Mouse (Mus musculus): ENCODE results near the gene Gsg1l.

The Gsg1l gene

GRCm38 (mm10) chr7:126031598-126032364, 50.4 kb downstream of the Gsg1l start:
- DNase-seq (ENCODE audit: low read depth): peak; percentile 27

- DNase-seq (ENCODE audit: low read depth): no peak
Observed at GRCm38 (mm10) chr7:126027410-126027809, 54.8 kb downstream of the Gsg1l start.

GRCm38 (mm10) chr7:126026600-126026999, 55.6 kb downstream of the Gsg1l start:
- DNase-seq (ENCODE audit: low read depth): no peak

GRCm38 (mm10) chr7:126019966-126020365, 62.2 kb downstream of the Gsg1l start:
- no peak for DNase-seq (ENCODE audit: low read depth)

GRCm38 (mm10) chr7:126019321-126019720, 62.9 kb downstream of the Gsg1l start:
- DNase-seq (ENCODE audit: low read depth): no peak

GRCm38 (mm10) chr7:126017455-126017854, 64.8 kb downstream of the Gsg1l start:
- DNase-seq (ENCODE audit: low read depth): no peak

- DNase-seq (ENCODE audit: low read depth): no peak
Observed at GRCm38 (mm10) chr7:126012325-126013021, 69.7 kb downstream of the Gsg1l start.

GRCm38 (mm10) chr7:126008789-126009148, 73.4 kb downstream of the Gsg1l start:
- DNase-seq (ENCODE audit: low read depth): no peak

GRCm38 (mm10) chr7:126008139-126008788, 73.9 kb downstream of the Gsg1l start:
- DNase-seq (ENCODE audit: low read depth): no peak

GRCm38 (mm10) chr7:126007132-126007910, 74.9 kb downstream of the Gsg1l start:
- no peak for DNase-seq (ENCODE audit: low read depth)

- DNase-seq (ENCODE audit: low read depth): no peak
Observed at GRCm38 (mm10) chr7:126005274-126005673, 76.9 kb downstream of the Gsg1l start.

GRCm38 (mm10) chr7:126001683-126002082, 80.5 kb downstream of the Gsg1l start:
- DNase-seq (ENCODE audit: low read depth): no peak

GRCm38 (mm10) chr7:125999921-126000320, 82.3 kb downstream of the Gsg1l start:
- no peak for DNase-seq (ENCODE audit: low read depth)

- no peak for DNase-seq (ENCODE audit: low read depth)
Observed at GRCm38 (mm10) chr7:125996151-125996550, 86.1 kb downstream of the Gsg1l start.

- DNase-seq (ENCODE audit: low read depth): no peak
Observed at GRCm38 (mm10) chr7:125992356-125992891, 89.8 kb downstream of the Gsg1l start.

- no peak for DNase-seq (ENCODE audit: low read depth)
Observed at GRCm38 (mm10) chr7:125991846-125992245, 90.4 kb downstream of the Gsg1l start.

- DNase-seq (ENCODE audit: low read depth): no peak
Observed at GRCm38 (mm10) chr7:125989969-125990368, 92.2 kb downstream of the Gsg1l start.

GRCm38 (mm10) chr7:125989489-125989888, 92.7 kb downstream of the Gsg1l start:
- no peak for DNase-seq (ENCODE audit: low read depth)

- no peak for DNase-seq (ENCODE audit: low read depth)
Observed at GRCm38 (mm10) chr7:125988326-125988725, 93.9 kb downstream of the Gsg1l start.

GRCm38 (mm10) chr7:125987117-125987516, 95.1 kb downstream of the Gsg1l start:
- no peak for DNase-seq (ENCODE audit: low read depth)

- no peak for DNase-seq (ENCODE audit: low read depth)
Observed at GRCm38 (mm10) chr7:125985565-125985964, 96.6 kb downstream of the Gsg1l start.

Measured in fibroblast of lung, adult 2 months (primary cell).